Mouse (Mus musculus) c-Kit-positive CD71-negative TER-119-negative erythroid progenitor cells, embryonic 14.5 days (primary cell): ENCODE data around the gene Tsfm.

Experiments used
- DNase-seq: peaks from one replicate; pipeline ENCODE4 v3.0.0-alpha.2; 2013; ENCODE audit warnings: low read depth

Gene Tsfm

GRCm38 (mm10) chr10:126962271-126962965, 68.2 kb downstream of the Tsfm start:
- no peak for DNase-seq

- DNase-seq: no peak
Observed at GRCm38 (mm10) chr10:126961757-126962156, 68.9 kb downstream of the Tsfm start.
